Mouse (Mus musculus) central nervous system, embryonic 11.5 days (tissue): ENCODE data around the gene Vwa5a. TPM values are rescaled to one million over a fixed set of nuclear protein-coding genes. Genes with fewer than 3 reads are reported as not detected.

Source experiments
- polyA plus RNA-seq: library from polyadenylated mRNA; depleted of rRNA; stranded (reverse); fragments of >200 nt; gene quantifications from 2 replicates; pipeline ENCODE4 v1.2.3, GENCODE M21; 2012; rRNA removed

Vwa5a gene
- 6.0 and 9.7 TPM in 2 replicates for polyA plus RNA-seq

GRCm38 (mm10) chr9:38718102-38718501 is at the start of gene Vwa5a:
Vwa5a (plus strand) TSS chr9:38718268.

GRCm38 (mm10) chr9:38674501-38674900 is 43.6 kb upstream of the Vwa5a start, which contains the start of gene Olfr918:
Olfr918 (minus strand) TSS chr9:38674601.

GRCm38 (mm10) chr9:38751999-38752398 is 33.9 kb downstream of the Vwa5a start, which contains the start of gene Olfr920:
Olfr920 (plus strand) TSS chr9:38752299.

GRCm38 (mm10) chr9:38772768-38773167 is 54.7 kb downstream of the Vwa5a start, which contains the start of gene Olfr921:
Olfr921 (plus strand) TSS chr9:38773068.

Other genes starting within 250 kb of the Vwa5a start
- not detected in 2 replicates for gene Olfr905, start 247.2 kb upstream of the Vwa5a start, polyA plus RNA-seq
- not detected in 2 replicates for gene Olfr906, start 231.2 kb upstream of the Vwa5a start, polyA plus RNA-seq
- gene Olfr907, start 222.5 kb upstream of the Vwa5a start, polyA plus RNA-seq, result not detected in 2 replicates
- gene Olfr911-ps1, start 196.7 kb upstream of the Vwa5a start, polyA plus RNA-seq, result not detected in 2 replicates
- gene Olfr910, start 180.4 kb upstream of the Vwa5a start, polyA plus RNA-seq, result not detected in 2 replicates
- not detected in 2 replicates for gene Olfr912, start 138.1 kb upstream of the Vwa5a start, polyA plus RNA-seq
- not detected in 2 replicates for gene Olfr913, start 125.5 kb upstream of the Vwa5a start, polyA plus RNA-seq
- gene Olfr914, start 113.2 kb upstream of the Vwa5a start, polyA plus RNA-seq, result not detected in 2 replicates
- gene Olfr916, start 58.4 kb upstream of the Vwa5a start, polyA plus RNA-seq, result not detected in 2 replicates
- gene Olfr917, start 52.4 kb upstream of the Vwa5a start, polyA plus RNA-seq, result not detected in 2 replicates
- gene Olfr918, start 43.7 kb upstream of the Vwa5a start, polyA plus RNA-seq, result not detected in 2 replicates
- gene Olfr919, start 14.6 kb upstream of the Vwa5a start, polyA plus RNA-seq, result not detected in 2 replicates
- 0.01 and 0.06 TPM in 2 replicates for gene Olfr920, start 34.0 kb downstream of the Vwa5a start, polyA plus RNA-seq
- not detected in 2 replicates for gene Olfr921, start 54.8 kb downstream of the Vwa5a start, polyA plus RNA-seq
- not detected in 2 replicates for gene Olfr922, start 96.3 kb downstream of the Vwa5a start, polyA plus RNA-seq
- gene Olfr923, start 108.3 kb downstream of the Vwa5a start, polyA plus RNA-seq, result not detected in 2 replicates
- not detected in 2 replicates for gene Olfr924, start 126.2 kb downstream of the Vwa5a start, polyA plus RNA-seq
- gene Olfr26, start 136.8 kb downstream of the Vwa5a start, polyA plus RNA-seq, result not detected in 2 replicates
- not detected in 2 replicates for gene Olfr926, start 158.9 kb downstream of the Vwa5a start, polyA plus RNA-seq
- gene Olfr930, start 211.5 kb downstream of the Vwa5a start, polyA plus RNA-seq, result not detected in 2 replicates